Mouse (Mus musculus): ENCODE measurements around the gene Tecta. TPM values are rescaled to one million over a fixed set of nuclear protein-coding genes. Genes with fewer than 3 reads are reported as not detected.

Tecta gene
- polyA plus RNA-seq, 1 experiment from 2014 or later: 0.30 TPM

GRCm38 (mm10) chr9:42426661-42427358 lies 27.1 kb upstream of the Tecta start:
- H3K9ac ChIP-seq (ENCODE audit: low read length): no peak overlapping the region
- H3K4me3 ChIP-seq (ENCODE audit: low read depth, low read length): no peak overlapping the region
- no peak overlapping the region for H3K27ac ChIP-seq (ENCODE audit: low read depth)
- ATAC-seq (replicated peaks; ENCODE audit: low FRiP score, low TSS enrichment, low read depth): no peak
- no peaks in the 10 kb centered on the region for H3K9me3 ChIP-seq (ENCODE audit: control insufficient read depth, low read length)
- peaks cover 19% of the 10 kb centered on the region for H3K36me3 ChIP-seq (ENCODE audit: control insufficient read depth, insufficient read depth, low read length)
- 75% methylated on average over 10 of the region's 10 CpGs for WGBS
- H3K4me2 ChIP-seq (ENCODE audit: low read length): no peak overlapping the region
- no peak for DNase-seq (ENCODE audit: low spot score)
- H3K27me3 ChIP-seq (replicated peaks; ENCODE audit: control insufficient read depth, insufficient read depth, low read length): no peaks in the 10 kb centered on the region
- H3K4me1 ChIP-seq (replicated peaks; ENCODE audit: control insufficient read depth, insufficient read depth, low read length): no peaks in the 10 kb centered on the region

GRCm38 (mm10) chr9:42423649-42424048 lies 23.9 kb upstream of the Tecta start:
- H3K27ac ChIP-seq (ENCODE audit: low read depth): no peak overlapping the region
- no peak overlapping the region for H3K4me2 ChIP-seq (ENCODE audit: low read length)
- DNase-seq (ENCODE audit: low spot score) (no peak), ATAC-seq (replicated peaks; ENCODE audit: low FRiP score, low TSS enrichment, low read depth) (no peak)
- H3K27me3 ChIP-seq (replicated peaks; ENCODE audit: control insufficient read depth, insufficient read depth, low read length): no peaks in the 10 kb centered on the region
- WGBS: 76% methylated on average over 2 of the region's 2 CpGs
- no peak overlapping the region for H3K9ac ChIP-seq (ENCODE audit: low read length)
- H3K4me3 ChIP-seq (ENCODE audit: low read depth, low read length): no peak overlapping the region
- peaks cover 12% of the 10 kb centered on the region for H3K36me3 ChIP-seq (ENCODE audit: control insufficient read depth, insufficient read depth, low read length)
- H3K9me3 ChIP-seq (ENCODE audit: control insufficient read depth, low read length): no peaks in the 10 kb centered on the region
- no peaks in the 10 kb centered on the region for H3K4me1 ChIP-seq (replicated peaks; ENCODE audit: control insufficient read depth, insufficient read depth, low read length)

- Histone ChIP-seq H3K9ac (ENCODE audit: low read length) (no peak overlapping the region), H3K4me2 (ENCODE audit: low read length) (no peak overlapping the region), H3K36me3 (ENCODE audit: control insufficient read depth, insufficient read depth, low read length) (peaks cover 11% of the 10 kb centered on the region), H3K27ac (ENCODE audit: low read depth) (no peak overlapping the region), H3K27me3 (replicated peaks; ENCODE audit: control insufficient read depth, insufficient read depth, low read length) (no peaks in the 10 kb centered on the region), H3K9me3 (ENCODE audit: control insufficient read depth, low read length) (no peaks in the 10 kb centered on the region), H3K4me1 (replicated peaks; ENCODE audit: control insufficient read depth, insufficient read depth, low read length) (no peaks in the 10 kb centered on the region), H3K4me3 (ENCODE audit: low read depth, low read length) (no peak overlapping the region)
- ATAC-seq (replicated peaks; ENCODE audit: low FRiP score, low TSS enrichment, low read depth): no peak
- DNase-seq (ENCODE audit: low spot score): no peak
- 73% methylated on average over 2 of the region's 2 CpGs for WGBS
Observed at GRCm38 (mm10) chr9:42419687-42420086, 20.0 kb upstream of the Tecta start.

DNA sequence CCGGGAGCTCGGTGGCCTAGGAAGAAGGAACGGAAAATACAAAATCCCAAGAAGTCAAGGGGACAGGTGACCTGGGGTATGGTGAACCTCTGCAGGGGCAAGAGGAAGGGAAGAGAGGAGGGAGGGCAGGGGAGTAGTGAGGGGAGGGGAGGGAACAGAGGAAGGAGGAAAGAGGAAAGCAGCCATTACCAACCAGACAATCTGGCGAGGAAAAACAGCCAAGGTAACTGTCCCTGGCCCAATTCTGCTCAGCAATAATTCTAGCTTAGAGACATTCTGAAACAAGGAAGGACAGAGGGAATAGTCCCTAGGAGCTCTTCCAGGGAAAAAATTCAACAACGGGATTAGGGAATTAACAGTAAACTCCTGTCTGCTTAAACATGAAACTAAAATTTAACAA lies 19.1 kb upstream of the Tecta start:
- H3K4me2 ChIP-seq (ENCODE audit: low read length): no peak overlapping the region
- ATAC-seq (replicated peaks; ENCODE audit: low FRiP score, low TSS enrichment, low read depth) (no peak), DNase-seq (ENCODE audit: low spot score) (no peak)
- no peak overlapping the region for H3K9ac ChIP-seq (ENCODE audit: low read length)
- H3K27me3 ChIP-seq (replicated peaks; ENCODE audit: control insufficient read depth, insufficient read depth, low read length): no peaks in the 10 kb centered on the region
- no peaks in the 10 kb centered on the region for H3K4me1 ChIP-seq (replicated peaks; ENCODE audit: control insufficient read depth, insufficient read depth, low read length)
- H3K27ac ChIP-seq (ENCODE audit: low read depth): no peak overlapping the region
- no peaks in the 10 kb centered on the region for H3K9me3 ChIP-seq (ENCODE audit: control insufficient read depth, low read length)
- H3K4me3 ChIP-seq (ENCODE audit: low read depth, low read length): no peak overlapping the region
- 94% methylated on average over 5 of the region's 5 CpGs for WGBS
- H3K36me3 ChIP-seq (ENCODE audit: control insufficient read depth, insufficient read depth, low read length): peaks cover 17% of the 10 kb centered on the region

- 82% methylated on average over 12 of the region's 12 CpGs for WGBS
- no peak for DNase-seq (ENCODE audit: low spot score)
- H3K27me3 ChIP-seq (replicated peaks; ENCODE audit: control insufficient read depth, insufficient read depth, low read length): no peaks in the 10 kb centered on the region
- H3K36me3 ChIP-seq (ENCODE audit: control insufficient read depth, insufficient read depth, low read length): peaks cover 18% of the 10 kb centered on the region
- H3K27ac ChIP-seq (ENCODE audit: low read depth): no peak overlapping the region
- H3K9ac ChIP-seq (ENCODE audit: low read length): no peak overlapping the region
- H3K4me1 ChIP-seq (replicated peaks; ENCODE audit: control insufficient read depth, insufficient read depth, low read length): no peaks in the 10 kb centered on the region
- no peak for ATAC-seq (replicated peaks; ENCODE audit: low FRiP score, low TSS enrichment, low read depth)
- no peaks in the 10 kb centered on the region for H3K9me3 ChIP-seq (ENCODE audit: control insufficient read depth, low read length)
- no peak overlapping the region for H3K4me3 ChIP-seq (ENCODE audit: low read depth, low read length)
- H3K4me2 ChIP-seq (ENCODE audit: low read length): no peak overlapping the region
Observed at GRCm38 (mm10) chr9:42417352-42417952, 17.7 kb upstream of the Tecta start.

- 36% methylated on average over 1 of the region's 1 CpGs for WGBS
- no peak for DNase-seq (ENCODE audit: low spot score)
- no peak overlapping the region for H3K9ac ChIP-seq (ENCODE audit: low read length)
- no peak overlapping the region for H3K4me3 ChIP-seq (ENCODE audit: low read depth, low read length)
- no peaks in the 10 kb centered on the region for H3K9me3 ChIP-seq (ENCODE audit: control insufficient read depth, low read length)
- peaks cover 9% of the 10 kb centered on the region; the same call in 1 of the 2 replicates for H3K36me3 ChIP-seq (ENCODE audit: control insufficient read depth, insufficient read depth, low read length)
- no peak overlapping the region for H3K27ac ChIP-seq (ENCODE audit: low read depth)
- no peaks in the 10 kb centered on the region for H3K27me3 ChIP-seq (replicated peaks; ENCODE audit: control insufficient read depth, insufficient read depth, low read length)
- H3K4me1 ChIP-seq (replicated peaks; ENCODE audit: control insufficient read depth, insufficient read depth, low read length): no peaks in the 10 kb centered on the region
- H3K4me2 ChIP-seq (ENCODE audit: low read length): no peak overlapping the region
- ATAC-seq (replicated peaks; ENCODE audit: low FRiP score, low TSS enrichment, low read depth): no peak
Observed at GRCm38 (mm10) chr9:42415184-42415583, 15.5 kb upstream of the Tecta start.

DNA sequence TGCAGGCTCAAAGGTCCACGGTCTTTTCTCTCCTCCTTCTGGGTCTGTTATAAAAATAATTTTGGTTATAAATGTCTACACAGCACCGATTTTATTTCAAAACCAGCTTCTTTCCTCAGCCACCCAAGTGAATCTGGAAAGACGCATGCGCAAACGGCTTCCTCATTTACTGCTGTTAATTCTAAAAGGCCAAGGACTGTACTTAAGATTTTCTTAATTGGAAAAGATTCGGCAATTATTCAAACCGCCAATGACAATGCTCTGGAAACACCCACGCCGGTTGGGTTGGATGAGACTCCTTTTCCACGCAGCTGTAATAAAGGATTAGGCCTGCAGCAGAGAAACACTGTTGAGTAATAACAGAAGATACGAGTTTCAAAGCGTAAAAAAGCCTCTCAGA lies 13.6 kb upstream of the Tecta start:
- no peak overlapping the region for H3K27ac ChIP-seq (ENCODE audit: low read depth)
- H3K4me3 ChIP-seq (ENCODE audit: low read depth, low read length): no peak overlapping the region
- H3K9me3 ChIP-seq (ENCODE audit: control insufficient read depth, low read length): no peaks in the 10 kb centered on the region
- no peaks in the 10 kb centered on the region for H3K27me3 ChIP-seq (replicated peaks; ENCODE audit: control insufficient read depth, insufficient read depth, low read length)
- 84% methylated on average over 12 of the region's 12 CpGs for WGBS
- no peak for DNase-seq (ENCODE audit: low spot score)
- peaks cover 9% of the 10 kb centered on the region; the same call in 1 of the 2 replicates for H3K36me3 ChIP-seq (ENCODE audit: control insufficient read depth, insufficient read depth, low read length)
- no peak overlapping the region for H3K9ac ChIP-seq (ENCODE audit: low read length)
- H3K4me2 ChIP-seq (ENCODE audit: low read length): no peak overlapping the region
- no peak for ATAC-seq (replicated peaks; ENCODE audit: low FRiP score, low TSS enrichment, low read depth)
- H3K4me1 ChIP-seq (replicated peaks; ENCODE audit: control insufficient read depth, insufficient read depth, low read length): no peaks in the 10 kb centered on the region

GRCm38 (mm10) chr9:42411296-42411695 lies 11.6 kb upstream of the Tecta start:
- no peaks in the 10 kb centered on the region for H3K4me1 ChIP-seq (replicated peaks; ENCODE audit: control insufficient read depth, insufficient read depth, low read length)
- no peaks in the 10 kb centered on the region for H3K27me3 ChIP-seq (replicated peaks; ENCODE audit: control insufficient read depth, insufficient read depth, low read length)
- H3K4me3 ChIP-seq (ENCODE audit: low read depth, low read length): no peak overlapping the region
- no peak overlapping the region for H3K4me2 ChIP-seq (ENCODE audit: low read length)
- ATAC-seq (replicated peaks; ENCODE audit: low FRiP score, low TSS enrichment, low read depth) (no peak), DNase-seq (ENCODE audit: low spot score) (no peak)
- H3K9ac ChIP-seq (ENCODE audit: low read length): no peak overlapping the region
- 88% methylated on average over 6 of the region's 6 CpGs for WGBS
- H3K36me3 ChIP-seq (ENCODE audit: control insufficient read depth, insufficient read depth, low read length): peaks cover 9% of the 10 kb centered on the region; the same call in 1 of the 2 replicates
- H3K9me3 ChIP-seq (ENCODE audit: control insufficient read depth, low read length): no peaks in the 10 kb centered on the region
- H3K27ac ChIP-seq (ENCODE audit: low read depth): no peak overlapping the region

GRCm38 (mm10) chr9:42405736-42406135 lies 6.0 kb upstream of the Tecta start:
- H3K27ac ChIP-seq (ENCODE audit: low read depth): no peak overlapping the region
- no peak overlapping the region for H3K9ac ChIP-seq (ENCODE audit: low read length)
- no peak for ATAC-seq (replicated peaks; ENCODE audit: low FRiP score, low TSS enrichment, low read depth)
- no peak for DNase-seq (ENCODE audit: low spot score)
- no peaks in the 10 kb centered on the region for H3K27me3 ChIP-seq (replicated peaks; ENCODE audit: control insufficient read depth, insufficient read depth, low read length)
- H3K9me3 ChIP-seq (ENCODE audit: control insufficient read depth, low read length): no peaks in the 10 kb centered on the region
- WGBS: 69% methylated on average over 4 of the region's 4 CpGs
- no peaks in the 10 kb centered on the region for H3K4me1 ChIP-seq (replicated peaks; ENCODE audit: control insufficient read depth, insufficient read depth, low read length)
- no peaks in the 10 kb centered on the region for H3K36me3 ChIP-seq (ENCODE audit: control insufficient read depth, insufficient read depth, low read length)
- no peak overlapping the region for H3K4me2 ChIP-seq (ENCODE audit: low read length)
- no peak overlapping the region for H3K4me3 ChIP-seq (ENCODE audit: low read depth, low read length)

All from intestine, embryonic 14.5 days (tissue).